Mouse (Mus musculus) heart, adult 2 months (tissue): ENCODE results near the gene Wbp2.

Experiments used
- CTCF ChIP-seq: fragments of 200-600 bp; IDR thresholded peaks from 2 replicates; pipeline ENCODE4 v1.8.1; 2022; ENCODE audit warnings: antibody characterized with exemption, mild to moderate bottlenecking, moderate library complexity
- EP300 ChIP-seq: fragments of 200-500 bp; IDR thresholded peaks from 2 replicates; pipeline ENCODE4 v1.6.1; 2011; ENCODE audit warnings: low read depth, low read length, control low read depth; ENCODE audit not compliant: insufficient read depth

- no peak for TF ChIP-seq EP300
- TF ChIP-seq CTCF = peak; percentile 39
Observed at GRCm38 (mm10) chr11:116111611-116112203, 24.9 kb upstream of the Wbp2 start.
